Mouse (Mus musculus): ENCODE measurements around the gene Cenpt.

GRCm38 (mm10) chr8:105801153-105801904 is 51.7 kb downstream of the Cenpt start:
- TF ChIP-seq CTCF (IDR thresholded peaks at IDR 0.05; ENCODE audit: control insufficient read depth, insufficient read depth, insufficient replicate concordance, low read depth, low read length) (no peak), POLR2A (IDR thresholded peaks at IDR 0.05; ENCODE audit: control insufficient read depth, low read depth, low read length) (no peak)

Measured in testis, adult 2 months (tissue).